Comparison of ENCODE assay signal across 20 mouse cellular contexts in genomic region chr6:126574778-126575177, GRCm38 (mm10). TPM values are rescaled to one million over a fixed set of nuclear protein-coding genes. Genes with fewer than 3 reads are reported as not detected.
"Had no signal": no experiment of that assay in that cellular context is flagged by ENCODE, and none has a peak within 500 bp of the region (broad histone marks: within the 10 kb centered on the region; RNA-seq: fewer than 3 reads in every experiment).

No protein-coding gene starts in this region.

- H3K9ac ChIP-seq: lung, embryonic 15.5 days; midbrain, embryonic 13.5 days; midbrain, embryonic 15.5 days; neural tube, embryonic 13.5 days; neural tube, embryonic 15.5 days had no signal

- H3K27ac ChIP-seq: lung, embryonic 15.5 days; macrophage; midbrain, embryonic 13.5 days; midbrain, embryonic 15.5 days; neural tube, embryonic 13.5 days; neural tube, embryonic 15.5 days had no signal

- ATAC-seq: lung, postnatal 0 days; midbrain, embryonic 13.5 days; midbrain, embryonic 15.5 days had no signal

- H3K36me3 ChIP-seq: lung, embryonic 15.5 days; midbrain, embryonic 13.5 days; midbrain, embryonic 15.5 days; neural tube, embryonic 13.5 days; neural tube, embryonic 15.5 days had no signal

- H3K4me2 ChIP-seq: lung, embryonic 15.5 days; midbrain, embryonic 11.5 days; midbrain, embryonic 13.5 days; midbrain, embryonic 15.5 days; neural tube, embryonic 13.5 days; neural tube, embryonic 15.5 days had no signal

- DNase-seq: lung, adult 2 months; lung, postnatal 14 days; lung, postnatal 36 days; retina, postnatal 1 day; right cerebral cortex, adult 18-20 months; right cerebral cortex, postnatal 25 days; right cerebral cortex, postnatal 4 days; spleen, adult 18-20 months; thymus, adult 18-20 months; thymus, postnatal 14 days; thymus, postnatal 36 days had no signal

- H3K27me3 ChIP-seq: lung, embryonic 15.5 days; megakaryocyte, embryonic 14.5 days; midbrain, embryonic 13.5 days; midbrain, embryonic 15.5 days; neural tube, embryonic 13.5 days; neural tube, embryonic 15.5 days had no signal

- H3K4me1 ChIP-seq: lung, embryonic 15.5 days; megakaryocyte, embryonic 14.5 days; midbrain, embryonic 13.5 days; midbrain, embryonic 15.5 days; neural tube, embryonic 13.5 days; neural tube, embryonic 15.5 days had no signal

- H3K9me3 ChIP-seq: lung, embryonic 15.5 days; megakaryocyte, embryonic 14.5 days; midbrain, embryonic 13.5 days; midbrain, embryonic 15.5 days; neural tube, embryonic 13.5 days; neural tube, embryonic 15.5 days had no signal

- H3K4me3 ChIP-seq: lung, embryonic 15.5 days; megakaryocyte, embryonic 14.5 days; midbrain, embryonic 13.5 days; midbrain, embryonic 15.5 days; neural tube, embryonic 13.5 days; neural tube, embryonic 15.5 days had no signal

RNA-seq across cellular contexts. Expression of gene Kcna5, which starts 39.6 kb away (rescaled TPM):
- polyA plus RNA-seq: macrophage had no signal
